Mouse (Mus musculus) liver, embryonic 15.5 days (tissue): Measurements from ENCODE around the gene Krcc1. TPM values are rescaled to one million over a fixed set of nuclear protein-coding genes. Genes with fewer than 3 reads are reported as not detected.
A peak's percentile ranks its signal among the peaks of the same experiment; 100 is the strongest.

Source experiments
- ATAC-seq: fragments of 200-750 bp; cut with Nextera tagmentation; 2 replicates; pipeline ENCODE4 v1.8.0; 2017; ENCODE audit warnings: moderate number of reproducible peaks, mild to moderate bottlenecking, moderate library complexity; ENCODE audit not compliant: insufficient read depth
- H3K27ac ChIP-seq: fragments of 300-500 bp; sonication (generic); replicated peaks from 2 replicates; pipeline ENCODE4 v1.5.1; 2015; ENCODE audit warnings: mild to moderate bottlenecking, inconsistent platforms
- H3K27me3 ChIP-seq: fragments of 300-500 bp; sonication (generic); 2 replicates; pipeline ENCODE4 v1.6.1; 2015; ENCODE audit warnings: mild to moderate bottlenecking, inconsistent platforms
- H3K36me3 ChIP-seq: fragments of 300-500 bp; sonication (generic); replicated peaks from 2 replicates; pipeline ENCODE4 v1.6.1; 2015; ENCODE audit warnings: moderate library complexity, mild to moderate bottlenecking, inconsistent platforms
- H3K4me1 ChIP-seq: fragments of 300-500 bp; sonication (generic); replicated peaks from 2 replicates; pipeline ENCODE4 v1.6.1; 2015; ENCODE audit warnings: inconsistent platforms
- H3K4me2 ChIP-seq: fragments of 300-500 bp; sonication (generic); 2 replicates; pipeline ENCODE4 v1.6.1; 2015; ENCODE audit warnings: moderate library complexity, mild to moderate bottlenecking, inconsistent platforms
- H3K4me3 ChIP-seq: fragments of 300-500 bp; sonication (generic); replicated peaks from 2 replicates; pipeline ENCODE4 v1.5.1; 2015; ENCODE audit warnings: mild to moderate bottlenecking, inconsistent platforms
- H3K9ac ChIP-seq: fragments of 300-500 bp; sonication (generic); 2 replicates; pipeline ENCODE4 v1.6.1; 2015; ENCODE audit warnings: moderate library complexity, mild to moderate bottlenecking, inconsistent platforms
- H3K9me3 ChIP-seq: fragments of 300-500 bp; sonication (generic); replicated peaks from 2 replicates; pipeline ENCODE4 v1.6.1; 2016; ENCODE audit warnings: inconsistent platforms
- WGBS: fragments of 180-500 bp; shearing (Covaris S2); methylation state at CpG from one replicate; pipeline ENCODE4 v1.1.7; 2015; ENCODE audit warnings: mixed read lengths; ENCODE audit not compliant: insufficient replicate concordance; 5-methylcytosine and 5-hydroxymethylcytosine counted together
- polyA plus RNA-seq: library from polyadenylated mRNA; unstranded; fragments of >200 nt; fragmentation: Nextera tagmentation; extraction: Ambion mirVana; gene quantifications from 2 replicates; pipeline ENCODE4 v1.2.1, GENCODE M21; 2015

The Krcc1 gene
- polyA plus RNA-seq, 1 experiment from 2014 or later = 21.5 TPM

GRCm38 (mm10) chr6:71242811-71243210 is 28.7 kb upstream of the Krcc1 start:
- H3K9me3 ChIP-seq = no peaks in the 10 kb centered on the region
- WGBS = 57% methylated on average over 1 of the region's 1 CpGs
- no peaks in the 10 kb centered on the region for H3K27me3 ChIP-seq
- no peak overlapping the region for H3K4me3 ChIP-seq
- H3K9ac ChIP-seq = no peak overlapping the region
- no peak overlapping the region for H3K4me2 ChIP-seq
- no peaks in the 10 kb centered on the region for H3K36me3 ChIP-seq
- H3K4me1 ChIP-seq = no peaks in the 10 kb centered on the region
- ATAC-seq = no peak
- H3K27ac ChIP-seq = no peak overlapping the region

DNA sequence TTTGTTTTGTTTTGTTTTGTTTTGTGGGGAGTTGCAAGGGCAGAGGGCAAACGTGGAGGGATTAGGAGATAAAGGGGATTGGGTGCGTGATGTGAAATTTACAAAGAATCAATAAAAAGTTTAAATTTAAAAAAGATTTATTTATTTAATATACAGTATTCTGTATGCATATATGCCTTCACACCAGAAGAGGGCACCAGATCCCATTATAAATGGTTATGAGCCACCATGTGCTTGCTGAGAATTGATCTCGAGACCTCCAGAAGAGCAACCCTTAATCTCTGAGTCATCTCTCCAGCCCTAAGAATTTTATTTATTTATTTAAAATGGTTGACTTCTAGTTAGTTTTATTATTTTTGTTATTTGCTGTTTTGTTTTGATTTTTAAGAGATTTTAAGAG is 28.2 kb upstream of the Krcc1 start:
- H3K9me3 ChIP-seq = no peaks in the 10 kb centered on the region
- no peak for ATAC-seq
- no peaks in the 10 kb centered on the region for H3K36me3 ChIP-seq
- no peak overlapping the region for H3K9ac ChIP-seq
- 55% methylated on average over 3 of the region's 3 CpGs for WGBS
- H3K4me1 ChIP-seq = no peaks in the 10 kb centered on the region
- no peak overlapping the region for H3K4me2 ChIP-seq
- H3K27me3 ChIP-seq = no peaks in the 10 kb centered on the region
- no peak overlapping the region for H3K4me3 ChIP-seq
- H3K27ac ChIP-seq = no peak overlapping the region

DNA sequence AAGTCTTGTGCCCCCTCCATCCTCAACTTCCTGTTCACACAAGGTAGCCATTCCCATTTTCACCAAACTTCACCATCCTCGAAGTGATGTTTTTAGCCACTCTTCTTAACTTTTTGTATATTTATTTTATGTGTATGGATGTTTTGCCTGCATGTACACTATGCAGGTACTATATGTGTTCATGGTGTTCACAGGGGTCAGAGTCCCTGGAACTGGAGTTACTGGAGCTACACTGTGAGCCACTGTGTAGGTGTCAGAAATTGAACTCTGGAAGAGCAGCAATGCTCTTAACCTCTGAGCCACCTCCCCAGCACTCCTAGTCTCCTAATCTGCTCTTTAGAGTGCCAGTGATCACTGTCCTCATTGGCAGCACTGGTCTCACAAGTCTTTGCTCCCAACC is 23.1 kb upstream of the Krcc1 start:
- no peaks in the 10 kb centered on the region for H3K27me3 ChIP-seq
- H3K36me3 ChIP-seq = no peaks in the 10 kb centered on the region
- no peaks in the 10 kb centered on the region for H3K9me3 ChIP-seq
- no peak overlapping the region for H3K9ac ChIP-seq
- no peak overlapping the region for H3K27ac ChIP-seq
- ATAC-seq = no peak
- H3K4me1 ChIP-seq = peaks cover 5% of the 10 kb centered on the region; the same call in 1 of the 2 replicates
- WGBS = 56% methylated on average over 1 of the region's 1 CpGs
- H3K4me3 ChIP-seq = no peak overlapping the region
- H3K4me2 ChIP-seq = no peak overlapping the region

- WGBS = 43% methylated on average over 3 of the region's 3 CpGs
- Histone ChIP-seq H3K4me1 (peaks cover 5% of the 10 kb centered on the region; the same call in 1 of the 2 replicates), H3K9me3 (no peaks in the 10 kb centered on the region), H3K27ac (no peak overlapping the region), H3K36me3 (no peaks in the 10 kb centered on the region), H3K9ac (no peak overlapping the region), H3K4me3 (no peak overlapping the region), H3K4me2 (no peak overlapping the region), H3K27me3 (no peaks in the 10 kb centered on the region)
- peak; percentile 54 for ATAC-seq
Observed at GRCm38 (mm10) chr6:71249615-71250014, 21.9 kb upstream of the Krcc1 start.

DNA sequence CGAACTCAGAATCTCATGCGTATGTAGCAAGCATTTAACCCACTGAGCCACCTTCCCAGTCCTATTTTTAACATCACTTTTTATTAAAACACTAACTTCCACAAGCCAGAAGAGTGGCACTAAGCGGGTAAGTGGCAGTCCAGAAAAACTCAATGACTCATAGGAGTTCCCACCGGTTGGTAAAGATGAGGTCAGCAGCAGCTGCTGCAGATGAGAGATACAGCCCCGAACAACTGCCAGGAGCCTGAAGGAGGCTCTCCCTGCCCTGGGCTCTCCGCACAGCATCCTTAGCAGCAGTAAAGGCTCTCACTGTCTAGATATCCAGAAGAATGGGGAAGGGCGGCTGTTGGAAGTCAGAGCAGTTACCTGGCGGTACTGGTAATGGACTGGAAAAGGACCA is 20.5 kb upstream of the Krcc1 start:
- Histone ChIP-seq H3K9ac (no peak overlapping the region), H3K27me3 (no peaks in the 10 kb centered on the region), H3K4me3 (no peak overlapping the region), H3K27ac (no peak overlapping the region), H3K9me3 (no peaks in the 10 kb centered on the region), H3K4me2 (no peak overlapping the region), H3K4me1 (peaks cover 5% of the 10 kb centered on the region; the same call in 1 of the 2 replicates), H3K36me3 (no peaks in the 10 kb centered on the region)
- ATAC-seq = no peak
- WGBS = 49% methylated on average over 8 of the region's 8 CpGs

GRCm38 (mm10) chr6:71254456-71254855 is 17.0 kb upstream of the Krcc1 start:
- H3K36me3 ChIP-seq = no peaks in the 10 kb centered on the region
- no peak overlapping the region for H3K9ac ChIP-seq
- no peaks in the 10 kb centered on the region for H3K9me3 ChIP-seq
- WGBS = 77% methylated on average over 6 of the region's 6 CpGs
- H3K4me3 ChIP-seq = no peak overlapping the region
- no peaks in the 10 kb centered on the region for H3K27me3 ChIP-seq
- no peak overlapping the region for H3K27ac ChIP-seq
- peaks cover 7% of the 10 kb centered on the region for H3K4me1 ChIP-seq
- no peak overlapping the region for H3K4me2 ChIP-seq
- ATAC-seq = no peak

DNA sequence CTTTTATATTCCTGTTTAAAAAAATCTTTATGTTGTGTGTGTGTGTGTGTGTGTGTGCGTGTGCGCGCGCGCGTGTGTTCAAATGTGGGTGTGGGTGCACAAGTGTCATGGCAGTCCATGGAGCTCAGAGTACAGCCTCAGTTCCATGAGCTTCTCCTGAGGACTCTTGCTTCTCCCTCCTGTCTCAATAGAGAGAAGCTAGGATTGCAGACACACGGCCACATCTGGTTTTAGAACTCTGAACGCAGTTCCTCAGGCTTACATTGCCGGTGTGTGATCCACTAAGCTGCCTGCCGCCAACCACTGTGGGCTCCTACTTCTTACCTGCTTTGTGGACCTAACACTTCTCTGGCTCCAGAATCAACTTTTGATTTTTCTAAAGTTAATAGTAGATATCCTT is 15.3 kb upstream of the Krcc1 start:
- ATAC-seq = no peak

GRCm38 (mm10) chr6:71257375-71257774 is 14.1 kb upstream of the Krcc1 start:
- H3K27me3 ChIP-seq = no peaks in the 10 kb centered on the region
- no peaks in the 10 kb centered on the region for H3K36me3 ChIP-seq
- no peak overlapping the region for H3K4me2 ChIP-seq
- no peak overlapping the region for H3K27ac ChIP-seq
- H3K4me1 ChIP-seq = peaks cover 11% of the 10 kb centered on the region
- no peak overlapping the region for H3K4me3 ChIP-seq
- WGBS = 46% methylated on average over 1 of the region's 1 CpGs
- H3K9me3 ChIP-seq = no peaks in the 10 kb centered on the region
- no peak for ATAC-seq
- no peak overlapping the region for H3K9ac ChIP-seq

More for the DNA sequence above, 15.3 kb upstream of the Krcc1 start:
- Histone ChIP-seq H3K27ac (no peak overlapping the region), H3K9me3 (no peaks in the 10 kb centered on the region), H3K9ac (no peak overlapping the region), H3K4me1 (peaks cover 11% of the 10 kb centered on the region), H3K27me3 (no peaks in the 10 kb centered on the region), H3K4me2 (no peak overlapping the region), H3K36me3 (no peaks in the 10 kb centered on the region), H3K4me3 (no peak overlapping the region)
- 88% methylated on average over 10 of the region's 10 CpGs for WGBS

- Histone ChIP-seq H3K4me2 (no peak overlapping the region), H3K4me1 (peaks cover 11% of the 10 kb centered on the region), H3K27me3 (no peaks in the 10 kb centered on the region), H3K9ac (no peak overlapping the region), H3K9me3 (no peaks in the 10 kb centered on the region), H3K4me3 (no peak overlapping the region), H3K36me3 (no peaks in the 10 kb centered on the region), H3K27ac (no peak overlapping the region)
- 34% methylated on average over 2 of the region's 2 CpGs for WGBS
- ATAC-seq = no peak
Observed at GRCm38 (mm10) chr6:71258562-71258961, 12.9 kb upstream of the Krcc1 start.

GRCm38 (mm10) chr6:71259166-71259565 is 12.3 kb upstream of the Krcc1 start:
- WGBS = 63% methylated on average over 4 of the region's 4 CpGs
- Histone ChIP-seq H3K4me1 (peaks cover 11% of the 10 kb centered on the region), H3K27ac (no peak overlapping the region), H3K9ac (no peak overlapping the region), H3K9me3 (no peaks in the 10 kb centered on the region), H3K4me3 (no peak overlapping the region), H3K27me3 (no peaks in the 10 kb centered on the region), H3K4me2 (no peak overlapping the region), H3K36me3 (no peaks in the 10 kb centered on the region)
- no peak for ATAC-seq

- H3K27ac ChIP-seq = no peak overlapping the region
- H3K27me3 ChIP-seq = no peaks in the 10 kb centered on the region
- H3K4me2 ChIP-seq = peak overlapping the region; percentile 8; the same call in 1 of the 2 replicates
- no peaks in the 10 kb centered on the region for H3K36me3 ChIP-seq
- peaks cover 11% of the 10 kb centered on the region for H3K4me1 ChIP-seq
- no peaks in the 10 kb centered on the region for H3K9me3 ChIP-seq
- 17% methylated on average over 6 of the region's 6 CpGs for WGBS
- no peak overlapping the region for H3K4me3 ChIP-seq
- no peak overlapping the region for H3K9ac ChIP-seq
- peak; percentile 56 for ATAC-seq
Observed at GRCm38 (mm10) chr6:71260051-71260640, 11.3 kb upstream of the Krcc1 start.

DNA sequence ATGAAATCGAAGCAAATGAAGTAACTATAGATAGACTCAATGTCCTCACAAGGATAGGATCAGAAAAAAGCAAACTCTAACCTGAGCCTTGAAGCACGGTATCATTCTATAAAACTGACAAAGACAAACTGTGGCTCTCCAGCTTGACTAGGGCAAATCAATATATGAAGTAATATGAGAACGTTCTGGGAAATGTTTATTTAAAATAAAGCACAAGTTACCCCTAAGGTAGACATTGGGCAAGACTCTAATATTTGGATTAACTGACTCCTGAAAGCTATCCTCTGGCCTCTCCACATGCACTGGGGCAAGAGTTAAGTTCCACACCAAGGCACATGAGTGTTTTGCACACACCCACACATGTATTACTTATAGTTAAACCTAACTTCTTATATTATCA is 10.4 kb upstream of the Krcc1 start:
- no peak for ATAC-seq
- Histone ChIP-seq H3K36me3 (no peaks in the 10 kb centered on the region), H3K4me1 (peaks cover 11% of the 10 kb centered on the region), H3K4me2 (no peak overlapping the region), H3K4me3 (no peak overlapping the region), H3K27ac (no peak overlapping the region), H3K9ac (no peak overlapping the region), H3K9me3 (no peaks in the 10 kb centered on the region), H3K27me3 (no peaks in the 10 kb centered on the region)
- WGBS = 68% methylated on average over 3 of the region's 3 CpGs
